Mouse (Mus musculus) MEL (cell line): ENCODE measurements around the gene Gpr35.

Experiments
- CHD1 ChIP-seq: IDR thresholded peaks from 2 replicates; pipeline ENCODE4 v1.6.1; 2012; ENCODE audit warnings: low read depth, mild to moderate bottlenecking, inconsistent platforms, low read length, improper control_type of control experiment
- EP300 ChIP-seq, 2 experiments: IDR thresholded peaks; 2 replicates each; pipeline ENCODE4 v1.6.1; 2011; ENCODE audit warnings: improper control_type of control experiment in 2 of 2, low read length in 2 of 2, low read depth in 1 of 2, mild to moderate bottlenecking in 1 of 2
- GABPA ChIP-seq: IDR thresholded peaks from 2 replicates; pipeline ENCODE4 v1.6.1; 2012; ENCODE audit warnings: low read depth, mild to moderate bottlenecking, inconsistent platforms, low read length, improper control_type of control experiment, moderate library complexity
- POLR2A ChIP-seq, 2 experiments: IDR thresholded peaks; 2 replicates each; pipeline ENCODE4 v1.6.1; 2011 to 2012; ENCODE audit warnings: low read length in 2 of 2, mild to moderate bottlenecking in 2 of 2, control low read depth in 1 of 2, improper control_type of control experiment in 1 of 2, low read depth in 1 of 2, moderate library complexity in 1 of 2; ENCODE audit not compliant: control insufficient read depth in 1 of 2, insufficient read depth in 1 of 2, poor library complexity in 1 of 2
- SMC3 ChIP-seq: IDR thresholded peaks from 2 replicates; pipeline ENCODE4 v1.6.1; 2011; ENCODE audit warnings: low read depth, low read length, improper control_type of control experiment
- TAL1 ChIP-seq: IDR thresholded peaks from 2 replicates; pipeline ENCODE4 v1.6.1; 2012; ENCODE audit warnings: mild to moderate bottlenecking, inconsistent platforms, low read length, moderate library complexity, mixed read lengths
- ZC3H11A ChIP-seq: IDR thresholded peaks from 2 replicates; pipeline ENCODE4 v1.6.1; 2012; ENCODE audit warnings: low read depth, mild to moderate bottlenecking, inconsistent platforms, low read length, improper control_type of control experiment

DNA sequence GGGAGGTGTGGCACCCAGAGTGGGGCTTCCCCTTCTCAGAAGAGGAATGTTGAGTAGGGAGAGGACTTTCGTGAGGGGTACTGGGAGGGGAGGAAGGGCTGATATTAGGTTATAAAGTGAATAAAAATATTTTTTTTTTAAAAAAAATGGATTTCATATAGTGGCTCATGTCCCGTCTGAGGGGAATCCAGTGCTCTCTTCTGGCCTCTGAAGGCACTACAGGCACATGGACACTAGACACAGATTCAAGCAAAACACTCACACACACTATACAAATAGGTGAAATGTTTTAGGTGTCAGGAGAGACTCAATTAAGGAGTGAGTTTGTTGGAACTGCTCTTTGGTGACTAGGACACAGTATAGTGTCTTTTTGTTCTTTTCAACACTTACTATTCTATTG is 14.7 kb upstream of the Gpr35 start:
- TF ChIP-seq SMC3 (no peak), CHD1 (no peak), ZC3H11A (no peak), GABPA (no peak), EP300 (IDR thresholded peaks at IDR 0.05; ENCODE audit: low read depth in 1 of 2, low read length in 2 of 2) (no peak), POLR2A (IDR thresholded peaks at IDR 0.05; ENCODE audit: control insufficient read depth in 1 of 2, insufficient read depth in 1 of 2, low read depth in 1 of 2, low read length in 2 of 2, poor library complexity in 1 of 2) (no peak), TAL1 (no peak)
